Mouse (Mus musculus) intestine, embryonic 15.5 days (tissue): ENCODE measurements around the gene Hdac10. TPM values are rescaled to one million over a fixed set of nuclear protein-coding genes. Genes with fewer than 3 reads are reported as not detected.
A peak's percentile ranks its signal among the peaks of the same experiment; 100 is the strongest.

Experiments
- ATAC-seq: fragments of 200-750 bp; cut with Nextera tagmentation; 2 replicates; pipeline ENCODE4 v1.8.0; 2017; ENCODE audit warnings: moderate TSS enrichment, moderate library complexity
- H3K27ac ChIP-seq: fragments of 300-500 bp; sonication (generic); 2 replicates; pipeline ENCODE4 v1.5.1; 2015; ENCODE audit warnings: mild to moderate bottlenecking, inconsistent platforms
- H3K27me3 ChIP-seq: fragments of 300-500 bp; sonication (generic); replicated peaks from 2 replicates; pipeline ENCODE4 v1.6.1; 2015; ENCODE audit warnings: inconsistent platforms
- H3K36me3 ChIP-seq: fragments of 300-500 bp; sonication (generic); 2 replicates; pipeline ENCODE4 v1.6.1; 2015; ENCODE audit warnings: inconsistent platforms
- H3K4me1 ChIP-seq: fragments of 300-500 bp; sonication (generic); replicated peaks from 2 replicates; pipeline ENCODE4 v1.6.1; 2015; ENCODE audit warnings: inconsistent platforms
- H3K4me2 ChIP-seq: fragments of 300-500 bp; sonication (generic); replicated peaks from 2 replicates; pipeline ENCODE4 v1.6.1; 2015; ENCODE audit warnings: mild to moderate bottlenecking, inconsistent platforms
- H3K4me3 ChIP-seq: fragments of 300-500 bp; sonication (generic); replicated peaks from 2 replicates; pipeline ENCODE4 v1.5.1; 2015; ENCODE audit warnings: inconsistent platforms
- H3K9ac ChIP-seq: fragments of 300-500 bp; sonication (generic); 2 replicates; pipeline ENCODE4 v1.6.1; 2015; ENCODE audit warnings: inconsistent platforms
- H3K9me3 ChIP-seq: fragments of 300-500 bp; sonication (generic); 2 replicates; pipeline ENCODE4 v1.6.1; 2016; ENCODE audit warnings: inconsistent platforms
- WGBS: fragments of 180-500 bp; shearing (Covaris S2); methylation state at CpG from one replicate; pipeline ENCODE4 v1.1.7; 2015; 5-methylcytosine and 5-hydroxymethylcytosine counted together
- polyA plus RNA-seq: library from polyadenylated mRNA; unstranded; fragments of >200 nt; fragmentation: Nextera tagmentation; extraction: Ambion mirVana; gene quantifications from 2 replicates; pipeline ENCODE4 v1.2.1, GENCODE M21; 2015

Gene Hdac10
- polyA plus RNA-seq, 1 experiment from 2014 or later, result 20.3 TPM

DNA sequence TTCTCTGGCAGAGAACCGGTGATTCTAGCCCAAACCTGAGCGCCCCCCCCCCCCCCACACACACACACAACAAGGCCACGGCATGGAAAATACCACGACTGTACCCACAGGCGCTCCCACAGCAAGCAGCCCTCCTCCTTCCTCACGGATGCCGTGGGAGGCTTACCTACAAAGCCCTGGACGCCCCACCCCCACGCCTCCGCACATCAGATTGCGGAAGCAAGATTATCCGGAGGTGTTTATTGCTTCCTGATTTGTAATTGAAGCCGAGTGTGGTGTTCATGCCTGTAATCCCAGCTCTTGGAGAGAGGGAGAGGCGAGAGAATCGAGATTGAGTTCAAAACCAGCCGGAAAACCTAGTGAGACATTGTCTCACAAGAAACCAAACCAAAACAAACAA, 18.5 kb upstream of the Hdac10 start:
- no peaks in the 10 kb centered on the region for H3K36me3 ChIP-seq
- no peak for ATAC-seq
- H3K4me1 ChIP-seq, result peaks cover 29% of the 10 kb centered on the region
- H3K9ac ChIP-seq, result no peak overlapping the region
- no peak overlapping the region for H3K27ac ChIP-seq
- H3K9me3 ChIP-seq, result no peaks in the 10 kb centered on the region
- 7% methylated on average over 16 of the region's 16 CpGs for WGBS
- H3K27me3 ChIP-seq, result peaks cover 59% of the 10 kb centered on the region
- peak overlapping the region; percentile 67 for H3K4me2 ChIP-seq
- peak overlapping the region; percentile 30 for H3K4me3 ChIP-seq

DNA sequence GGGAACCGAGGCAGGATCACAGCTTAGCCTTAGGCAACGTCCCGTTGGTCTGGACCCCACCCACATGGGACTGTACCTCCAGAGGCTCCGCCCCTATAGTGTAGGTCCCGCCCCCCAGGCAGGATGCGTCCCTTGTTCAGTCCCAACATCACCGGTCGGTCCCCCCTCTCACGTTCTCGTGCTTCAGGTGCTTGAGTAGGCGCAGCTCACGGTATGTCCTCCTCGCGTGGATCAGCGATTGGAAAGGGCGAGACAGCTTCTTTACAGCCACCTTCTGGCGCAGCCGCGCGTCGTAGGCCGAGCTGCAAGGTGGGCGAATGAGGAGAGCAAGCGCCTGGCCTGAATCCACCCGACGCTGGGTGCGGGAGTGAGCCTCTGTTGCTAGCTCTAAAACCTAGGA, 18.0 kb upstream of the Hdac10 start:
- WGBS, result under 1% methylated on average over 27 of the region's 27 CpGs

DNA sequence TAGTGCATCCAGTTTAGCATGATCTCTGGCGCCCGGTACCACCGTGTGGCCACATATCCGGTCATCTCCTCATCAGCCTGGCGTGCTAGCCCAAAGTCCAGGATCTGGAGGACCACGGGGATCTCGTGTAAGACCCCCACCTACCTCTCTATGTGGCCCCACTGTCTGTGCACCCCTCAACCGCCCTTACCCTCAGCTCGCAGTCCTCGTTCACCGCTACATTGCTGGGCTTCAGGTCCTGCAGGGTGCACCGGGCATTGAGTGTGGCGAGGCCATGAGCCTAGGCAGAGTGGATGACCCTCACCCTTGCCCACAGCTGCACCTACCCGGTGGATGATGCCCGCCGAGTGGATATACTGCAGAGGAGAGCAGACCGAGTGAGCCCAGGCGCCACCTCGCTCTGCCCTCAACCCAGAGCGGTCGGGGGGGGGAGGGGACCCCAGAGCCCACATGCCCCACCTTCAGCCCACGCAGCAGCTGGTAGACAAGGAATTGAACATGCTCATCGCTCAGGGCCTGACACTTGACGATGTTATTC, 17.4 kb upstream of the Hdac10 start:
- Histone ChIP-seq H3K9me3 (no peaks in the 10 kb centered on the region), H3K9ac (no peak overlapping the region), H3K4me3 (0 out of 2 replicates have a peak overlapping the region, but pooled peaks have one; percentile 30), H3K36me3 (no peaks in the 10 kb centered on the region), H3K27me3 (peaks cover 67% of the 10 kb centered on the region), H3K4me1 (peaks cover 33% of the 10 kb centered on the region), H3K27ac (no peak overlapping the region), H3K4me2 (peak overlapping the region; percentile 67; the same call in 1 of the 2 replicates)
- no peak for ATAC-seq
- 69% methylated on average over 24 of the region's 24 CpGs for WGBS

More for the DNA sequence above, 18.0 kb upstream of the Hdac10 start:
- Histone ChIP-seq H3K27ac (no peak overlapping the region), H3K36me3 (no peaks in the 10 kb centered on the region), H3K9ac (no peak overlapping the region), H3K9me3 (no peaks in the 10 kb centered on the region), H3K4me3 (peak overlapping the region; percentile 30), H3K27me3 (peaks cover 61% of the 10 kb centered on the region), H3K4me2 (peak overlapping the region; percentile 67), H3K4me1 (peaks cover 31% of the 10 kb centered on the region)
- ATAC-seq, result peak; percentile 45

DNA sequence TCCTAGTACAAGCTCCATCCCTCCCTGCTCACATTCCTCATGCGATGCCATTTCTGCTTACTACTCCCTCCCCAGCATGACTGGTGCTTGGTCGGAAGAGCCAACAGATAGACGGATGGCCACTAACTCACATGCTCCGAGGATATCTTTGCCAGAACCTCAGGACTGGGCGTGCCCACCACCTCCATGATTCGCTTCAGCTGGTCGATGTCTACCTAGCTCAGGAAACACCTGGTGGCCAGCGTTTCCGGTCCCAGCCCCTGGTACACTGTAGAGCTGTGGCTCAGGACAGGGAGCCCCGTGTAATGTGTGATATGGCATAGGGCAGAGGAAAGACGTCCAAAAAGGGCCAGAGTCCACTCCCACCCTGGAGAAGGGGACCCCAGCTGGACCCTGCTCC, 16.5 kb upstream of the Hdac10 start:
- peaks cover 38% of the 10 kb centered on the region for H3K4me1 ChIP-seq

DNA sequence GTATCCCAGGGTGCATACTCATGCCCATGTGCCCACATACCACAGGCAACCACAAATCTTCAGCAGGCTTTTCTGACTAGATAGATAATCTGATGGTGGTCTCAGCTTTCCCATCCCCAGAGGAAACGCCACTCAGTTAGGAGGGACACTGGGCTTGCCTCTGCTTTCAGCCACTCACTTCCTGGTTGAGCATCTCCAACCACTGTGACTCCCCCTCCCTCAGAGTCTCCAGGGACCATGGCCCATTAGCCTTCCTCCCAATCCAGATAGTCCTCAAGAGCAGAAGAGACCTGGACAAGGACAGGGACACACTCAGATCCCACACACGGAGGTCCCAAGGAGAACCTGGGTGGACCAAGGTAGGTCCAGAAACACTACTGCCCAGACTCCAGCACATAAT, 14.6 kb upstream of the Hdac10 start:
- Histone ChIP-seq H3K9me3 (no peaks in the 10 kb centered on the region), H3K4me2 (no peak overlapping the region), H3K36me3 (no peaks in the 10 kb centered on the region), H3K27me3 (peaks cover 61% of the 10 kb centered on the region), H3K4me1 (peaks cover 31% of the 10 kb centered on the region), H3K27ac (no peak overlapping the region), H3K9ac (no peak overlapping the region), H3K4me3 (no peak overlapping the region)
- no peak for ATAC-seq
- WGBS, result 75% methylated on average over 2 of the region's 2 CpGs

More for the DNA sequence above, 16.5 kb upstream of the Hdac10 start:
- H3K36me3 ChIP-seq, result no peaks in the 10 kb centered on the region
- 81% methylated on average over 11 of the region's 11 CpGs for WGBS
- H3K9me3 ChIP-seq, result no peaks in the 10 kb centered on the region
- no peak for ATAC-seq
- peaks cover 71% of the 10 kb centered on the region for H3K27me3 ChIP-seq
- no peak overlapping the region for H3K9ac ChIP-seq
- no peak overlapping the region for H3K27ac ChIP-seq
- H3K4me2 ChIP-seq, result no peak overlapping the region
- no peak overlapping the region for H3K4me3 ChIP-seq

DNA sequence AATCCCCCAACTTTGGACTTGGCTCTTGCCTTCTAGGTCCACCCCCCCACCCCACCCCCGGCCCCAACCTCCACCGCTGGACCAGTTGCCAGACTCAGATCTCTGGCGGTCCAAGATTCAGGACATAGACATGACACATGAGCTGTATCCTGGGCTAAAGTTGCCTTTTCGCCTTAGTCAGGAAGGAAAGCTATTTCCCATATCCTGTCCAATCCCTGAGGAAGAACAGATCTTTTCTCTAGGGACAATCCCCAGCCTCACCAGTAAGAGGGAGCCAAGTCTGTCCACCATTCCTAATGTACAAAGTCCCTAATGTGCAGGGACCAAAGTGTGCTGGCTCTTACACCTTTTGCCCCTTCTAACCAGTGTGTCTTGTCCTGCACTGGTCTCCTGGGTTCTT, 13.4 kb upstream of the Hdac10 start:
- no peak overlapping the region for H3K4me3 ChIP-seq
- no peaks in the 10 kb centered on the region for H3K9me3 ChIP-seq
- H3K9ac ChIP-seq, result no peak overlapping the region
- H3K36me3 ChIP-seq, result no peaks in the 10 kb centered on the region
- peaks cover 56% of the 10 kb centered on the region for H3K27me3 ChIP-seq
- WGBS, result 51% methylated on average over 4 of the region's 4 CpGs
- no peak overlapping the region for H3K27ac ChIP-seq
- no peak overlapping the region for H3K4me2 ChIP-seq
- H3K4me1 ChIP-seq, result peaks cover 25% of the 10 kb centered on the region
- no peak for ATAC-seq

DNA sequence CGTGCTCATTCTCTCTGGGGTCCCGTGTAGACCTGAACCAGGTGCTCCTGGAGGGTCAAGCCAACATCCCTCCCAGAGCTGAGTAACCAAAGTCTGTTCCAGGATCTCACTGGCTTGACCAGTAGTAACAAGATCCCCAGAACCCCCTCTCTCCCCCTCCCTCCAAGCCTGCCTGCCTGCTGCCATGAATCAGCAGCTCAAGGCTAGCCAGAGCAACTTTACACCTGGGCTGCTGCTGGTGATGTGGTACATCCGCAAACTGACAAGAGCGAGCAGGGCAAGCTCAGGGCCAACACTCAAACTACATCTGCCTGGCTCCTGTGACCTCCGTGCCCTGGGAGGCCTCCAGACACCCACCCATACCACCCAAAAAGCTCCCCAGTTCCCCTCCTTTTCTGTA, 12.9 kb upstream of the Hdac10 start:
- WGBS, result 25% methylated on average over 5 of the region's 5 CpGs
- Histone ChIP-seq H3K27ac (no peak overlapping the region), H3K4me1 (peaks cover 20% of the 10 kb centered on the region), H3K9ac (no peak overlapping the region), H3K36me3 (no peaks in the 10 kb centered on the region), H3K4me2 (no peak overlapping the region), H3K27me3 (peaks cover 52% of the 10 kb centered on the region), H3K9me3 (no peaks in the 10 kb centered on the region), H3K4me3 (no peak overlapping the region)
- no peak for ATAC-seq

DNA sequence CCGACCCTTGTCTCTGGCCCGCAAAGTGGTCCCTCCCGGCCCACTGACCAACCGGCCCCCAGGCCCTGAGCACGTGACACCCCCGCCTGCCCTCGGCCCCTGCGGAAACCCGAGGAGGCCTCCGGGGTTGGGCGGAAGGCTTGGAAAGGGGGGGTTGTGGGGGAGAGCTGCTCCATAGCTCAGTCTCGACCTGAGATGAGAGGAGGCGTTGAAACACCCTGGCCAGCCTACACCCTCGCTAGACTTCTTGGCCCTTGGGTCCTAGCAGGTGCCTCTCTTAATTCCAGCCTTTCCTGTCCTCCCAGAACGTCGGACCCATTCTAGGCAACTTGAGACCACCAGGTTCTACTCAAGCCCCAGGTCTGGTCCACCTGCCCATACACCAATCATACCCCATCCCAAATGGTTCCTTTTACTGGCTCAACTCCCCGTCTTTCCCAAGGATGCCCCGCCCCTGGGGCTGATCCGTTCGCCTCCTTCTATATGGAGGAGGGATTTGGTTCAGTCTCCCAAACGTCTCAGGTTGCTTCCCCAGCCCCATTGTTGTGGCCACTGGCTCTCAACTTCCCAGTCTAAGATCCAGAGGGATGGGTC, 12.3 kb upstream of the Hdac10 start, which contains the start of gene Mapk12:
TSS of gene Mapk12 (minus strand) at position 45 of the 594 bp plus-strand sequence.
- Histone ChIP-seq H3K36me3 (no peaks in the 10 kb centered on the region), H3K4me3 (peak within 1 kb of the TSS; percentile 43), H3K27ac (no peak within 1 kb of the TSS), H3K9me3 (no peaks in the 10 kb centered on the region), H3K4me1 (peaks cover 18% of the 10 kb centered on the region), H3K27me3 (peaks cover 46% of the 10 kb centered on the region), H3K4me2 (peak within 1 kb of the TSS; percentile 89), H3K9ac (peak within 1 kb of the TSS; percentile 35)
- peak; percentile 63 for ATAC-seq
- WGBS, result 1% methylated on average over 21 of the region's 21 CpGs

DNA sequence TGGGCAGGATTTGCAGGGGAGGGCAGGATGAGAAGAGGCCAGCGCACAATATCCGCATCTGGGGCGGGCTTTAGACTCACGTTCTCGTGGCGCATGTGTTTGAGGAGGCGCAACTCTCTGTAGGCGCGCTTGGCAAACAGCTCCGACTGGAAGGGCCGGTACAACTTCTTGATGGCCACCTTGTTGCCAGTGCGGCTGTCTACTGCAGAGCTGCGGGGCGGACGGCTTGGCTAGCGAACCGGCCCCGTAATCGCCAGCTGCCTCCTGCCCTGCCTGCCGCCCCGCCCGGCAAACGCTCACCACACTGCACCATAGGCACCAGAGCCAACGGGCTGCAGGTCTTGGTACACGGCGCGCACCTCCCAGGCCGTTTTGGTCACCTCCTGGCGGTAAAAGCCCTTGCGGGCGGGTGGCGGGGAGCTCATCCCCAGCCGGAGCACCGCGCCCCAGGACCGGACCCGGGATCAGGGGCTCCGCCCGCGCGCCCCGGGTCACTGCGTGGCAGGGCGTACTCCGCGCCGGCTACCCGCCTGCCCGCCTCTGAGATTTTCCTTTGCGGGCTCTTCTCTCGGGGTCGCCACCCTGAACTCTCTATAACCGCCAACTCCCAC, 11.7 kb upstream of the Hdac10 start:
- Histone ChIP-seq H3K27ac (no peak overlapping the region), H3K27me3 (peaks cover 39% of the 10 kb centered on the region), H3K4me1 (peaks cover 18% of the 10 kb centered on the region), H3K4me2 (peak overlapping the region; percentile 89), H3K9ac (peak overlapping the region; percentile 35), H3K36me3 (no peaks in the 10 kb centered on the region), H3K4me3 (peak overlapping the region; percentile 43), H3K9me3 (no peaks in the 10 kb centered on the region)
- under 1% methylated on average over 53 of the region's 53 CpGs for WGBS
- ATAC-seq, result peak; percentile 60

DNA sequence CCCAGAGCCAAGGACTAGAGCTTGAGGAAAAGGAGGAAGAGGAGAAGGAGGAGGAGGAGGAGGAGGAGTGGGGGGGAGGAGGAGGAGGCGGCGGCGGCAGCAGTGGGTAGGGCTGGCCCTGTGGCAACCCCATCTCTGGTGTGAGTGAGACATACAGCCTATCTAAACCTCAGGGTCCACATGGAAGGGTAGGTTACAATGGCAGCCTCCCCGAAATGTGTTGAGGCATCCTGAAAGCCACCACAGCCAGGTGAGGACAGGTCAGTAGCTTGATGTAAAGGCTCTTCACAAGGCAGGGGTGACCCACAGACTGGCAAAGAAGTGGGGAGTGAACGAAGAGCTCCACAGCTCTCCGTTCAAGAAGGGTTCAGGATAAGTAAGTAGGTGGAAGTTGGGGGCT, 10.0 kb upstream of the Hdac10 start:
- H3K4me2 ChIP-seq, result no peak overlapping the region

DNA sequence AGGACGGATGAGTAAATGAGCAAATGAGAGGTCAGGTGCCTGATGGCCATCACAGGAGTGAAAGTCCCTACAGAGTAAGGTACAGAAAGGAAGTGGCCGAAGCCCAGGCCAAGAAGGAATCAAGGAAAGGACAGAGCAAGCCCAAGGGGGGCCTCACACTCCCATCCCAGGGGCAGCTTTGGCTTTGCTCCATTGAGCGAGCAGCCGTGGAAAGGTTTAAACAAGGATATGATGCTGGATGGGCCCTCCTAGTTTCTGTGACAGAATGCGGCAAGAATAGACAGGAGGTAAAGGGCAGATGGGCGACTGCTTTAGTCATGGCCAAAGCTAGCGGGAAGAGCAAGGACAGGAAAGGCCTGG, 9.5 kb upstream of the Hdac10 start:
- Histone ChIP-seq H3K27ac (no peak overlapping the region), H3K27me3 (peaks cover 28% of the 10 kb centered on the region), H3K4me1 (peaks cover 18% of the 10 kb centered on the region), H3K9me3 (no peaks in the 10 kb centered on the region), H3K9ac (no peak overlapping the region), H3K4me2 (no peak overlapping the region), H3K4me3 (no peak overlapping the region), H3K36me3 (no peaks in the 10 kb centered on the region)
- no peak for ATAC-seq
- 83% methylated on average over 7 of the region's 7 CpGs for WGBS

More for the DNA sequence above, 10.0 kb upstream of the Hdac10 start:
- no peak overlapping the region for H3K4me3 ChIP-seq
- no peak overlapping the region for H3K9ac ChIP-seq
- H3K9me3 ChIP-seq, result no peaks in the 10 kb centered on the region
- 88% methylated on average over 6 of the region's 6 CpGs for WGBS
- peaks cover 28% of the 10 kb centered on the region for H3K27me3 ChIP-seq
- no peaks in the 10 kb centered on the region for H3K36me3 ChIP-seq
- no peak for ATAC-seq
- no peak overlapping the region for H3K27ac ChIP-seq
- peaks cover 18% of the 10 kb centered on the region for H3K4me1 ChIP-seq

DNA sequence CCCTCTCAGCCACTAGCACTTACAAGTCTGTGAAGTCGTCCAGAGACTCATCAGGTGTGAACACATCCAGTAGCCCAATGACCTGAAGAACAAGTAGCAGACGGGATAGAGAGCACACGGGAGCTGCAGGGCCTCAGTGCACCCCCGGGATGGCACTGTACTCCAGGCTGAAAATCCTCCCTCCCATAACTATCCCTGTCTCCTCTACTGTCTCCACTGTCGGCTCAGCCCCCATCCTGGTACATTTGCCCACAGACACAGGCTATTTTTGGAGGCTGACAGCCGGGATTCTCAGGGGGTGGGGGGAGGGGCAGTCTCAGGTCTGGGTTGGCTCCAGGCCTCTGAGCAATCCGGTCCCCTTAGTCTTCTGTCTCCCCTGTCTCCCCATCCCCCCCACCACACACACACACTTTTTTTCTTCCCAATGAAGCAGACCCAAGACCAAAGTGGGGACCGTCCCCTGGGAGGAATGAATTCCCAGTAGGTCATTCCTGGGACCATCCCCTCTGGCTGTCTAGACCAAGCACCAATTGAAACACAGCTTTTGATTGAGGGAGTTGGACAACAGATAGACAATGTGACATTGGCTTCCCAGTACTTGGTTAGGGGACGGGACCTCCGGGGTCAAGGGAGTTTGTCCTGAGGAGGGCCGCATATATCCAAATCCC, 9.0 kb upstream of the Hdac10 start:
- Histone ChIP-seq H3K27me3 (peaks cover 28% of the 10 kb centered on the region), H3K27ac (no peak overlapping the region), H3K36me3 (no peaks in the 10 kb centered on the region), H3K9ac (no peak overlapping the region), H3K4me1 (peaks cover 18% of the 10 kb centered on the region), H3K4me2 (no peak overlapping the region), H3K9me3 (no peaks in the 10 kb centered on the region), H3K4me3 (no peak overlapping the region)
- no peak for ATAC-seq
- WGBS, result 72% methylated on average over 11 of the region's 11 CpGs
